Mouse (Mus musculus): ENCODE data around the gene Smyd1. TPM values are rescaled to one million over a fixed set of nuclear protein-coding genes. Genes with fewer than 3 reads are reported as not detected.
"Not testable (repeated sequence)": the region's sequence is repeated elsewhere in the genome, so short reads cannot be mapped to it uniquely, and the experiment has no call there.

Gene Smyd1
- polyA plus RNA-seq, 1 experiment = 2.5 TPM

DNA sequence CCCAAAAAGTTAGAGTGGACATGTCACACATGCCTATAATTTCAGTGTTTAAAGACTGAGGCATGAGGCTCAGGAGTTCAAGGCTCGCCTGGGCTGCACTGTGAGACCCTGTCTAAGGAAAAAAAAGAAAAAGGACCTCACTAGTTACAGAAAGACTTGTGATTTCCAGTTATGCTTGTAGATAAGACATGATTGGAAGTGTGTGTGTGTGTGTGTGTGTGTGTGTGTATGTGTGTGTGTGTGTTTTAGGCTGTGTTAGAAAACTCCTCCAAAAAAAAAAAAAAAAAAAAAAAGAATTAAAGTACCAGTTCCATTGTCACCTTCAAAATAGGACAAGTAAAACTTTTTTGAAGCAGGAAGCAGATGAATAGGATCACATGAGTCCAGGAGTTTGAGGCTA lies 47.4 kb downstream of the Smyd1 start:
- Histone ChIP-seq H3K4me1 (ENCODE audit: control insufficient read depth, insufficient read depth, insufficient read length, low read length) (peaks cover 11% of the 10 kb centered on the region; the same call in 1 of the 2 replicates), H3K4me3 (ENCODE audit: insufficient read depth, low read depth, low read length) (no peak overlapping the region), H3K27ac (replicated peaks; ENCODE audit: low read depth, low read length) (no peak overlapping the region)

DNA sequence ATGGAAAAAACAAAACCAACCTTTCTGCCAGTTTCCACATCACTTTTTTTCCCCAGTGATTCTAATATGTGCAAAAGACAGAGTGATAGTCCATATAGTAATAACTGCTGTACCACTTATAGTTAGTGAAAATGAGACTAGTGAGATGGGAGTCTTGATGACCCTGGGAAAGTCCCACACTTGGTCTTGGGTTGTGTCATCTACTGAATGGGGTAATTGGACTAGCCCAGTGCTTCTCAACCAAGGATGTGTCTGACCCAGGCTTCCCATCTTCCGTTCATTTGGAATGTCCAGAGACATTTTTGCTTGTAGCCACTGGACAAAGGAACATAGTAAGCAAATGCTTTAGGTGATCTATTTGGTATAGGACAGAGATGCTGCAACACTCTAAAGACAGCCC lies 48.3 kb downstream of the Smyd1 start:
- Histone ChIP-seq H3K27ac (replicated peaks; ENCODE audit: low read depth, low read length) (no peak overlapping the region), H3K4me1 (ENCODE audit: control insufficient read depth, insufficient read depth, insufficient read length, low read length) (peaks cover 11% of the 10 kb centered on the region; the same call in 1 of the 2 replicates), H3K4me3 (ENCODE audit: insufficient read depth, low read depth, low read length) (no peak overlapping the region)

DNA sequence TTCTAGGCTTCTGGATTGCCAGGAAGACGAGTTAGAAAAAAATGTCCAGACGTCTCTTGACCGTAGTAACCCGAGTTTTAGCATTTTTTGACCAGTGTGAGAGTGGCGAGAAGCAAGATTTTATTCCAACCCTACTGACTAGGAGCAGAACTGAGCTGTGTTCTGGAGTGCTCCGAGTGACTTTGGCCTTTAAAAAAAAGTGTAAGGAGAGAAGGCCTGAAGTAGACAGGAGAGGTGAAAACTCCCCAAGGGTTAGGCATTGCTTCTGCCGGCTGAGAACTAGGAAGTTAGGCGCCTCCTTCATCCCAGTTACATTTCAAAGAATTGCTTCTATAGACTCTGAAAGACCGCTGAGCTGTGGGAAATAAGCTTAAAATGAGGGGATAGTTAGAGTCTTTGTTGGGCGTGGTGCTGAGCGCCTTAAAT lies 49.7 kb downstream of the Smyd1 start:
- Histone ChIP-seq H3K27ac (replicated peaks; ENCODE audit: low read depth, low read length) (peak overlapping the region; percentile 96), H3K4me3 (ENCODE audit: insufficient read depth, low read depth, low read length) (peak overlapping the region; percentile 98), H3K4me1 (ENCODE audit: control insufficient read depth, insufficient read depth, insufficient read length, low read length) (peaks cover 11% of the 10 kb centered on the region; the same call in 1 of the 2 replicates)

DNA sequence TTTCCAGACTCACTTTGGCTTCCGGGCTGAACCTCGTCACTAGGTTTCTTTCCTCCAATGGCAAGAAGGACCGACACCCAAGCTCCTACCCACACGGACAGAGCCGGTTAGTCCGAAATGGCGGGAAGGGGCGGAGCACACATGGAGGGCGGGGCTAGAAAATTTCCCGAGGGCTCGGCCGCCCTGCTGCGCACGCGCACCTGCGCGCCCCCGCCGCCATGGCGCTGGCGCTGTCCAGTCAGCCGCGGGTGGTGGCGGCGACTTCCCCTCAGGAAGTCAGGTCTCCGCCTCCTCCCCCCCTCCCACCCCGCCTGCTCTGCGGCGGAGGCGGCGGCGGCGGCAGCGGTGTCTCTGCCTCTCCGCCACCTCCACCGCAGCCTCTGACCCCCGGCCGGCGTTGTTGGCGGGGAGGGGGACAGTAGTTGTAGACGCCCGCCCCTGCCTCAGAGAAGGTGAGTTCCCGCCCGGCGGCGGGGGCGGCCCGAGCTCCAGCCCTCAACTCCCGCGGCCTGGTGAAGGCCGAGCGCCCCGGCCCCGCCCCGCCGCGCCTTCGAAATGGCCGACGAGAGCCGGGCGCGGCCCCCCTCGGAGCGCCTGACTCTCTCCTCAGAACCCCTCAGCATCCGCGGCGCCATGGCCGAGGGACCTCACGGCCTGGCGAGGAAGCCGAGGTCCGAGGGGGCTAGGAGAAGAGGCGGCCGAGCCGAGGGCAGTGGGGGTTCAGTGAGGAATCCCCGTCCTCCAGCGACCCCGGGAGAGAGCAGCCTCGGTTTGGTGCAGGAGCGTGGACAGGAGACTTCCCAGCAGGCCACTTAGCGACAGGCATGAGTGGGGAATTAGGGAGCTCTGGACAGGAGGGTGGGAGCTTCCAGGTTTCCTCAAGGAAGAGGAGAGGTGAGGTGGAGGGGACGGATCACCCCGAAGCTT lies 50.4 kb downstream of the Smyd1 start, which contains the start of gene Krcc1:
TSS of gene Krcc1 (plus strand) at position 289 of the 927 bp plus-strand sequence.
- peaks cover 11% of the 10 kb centered on the region; the same call in 1 of the 2 replicates for H3K4me1 ChIP-seq (ENCODE audit: control insufficient read depth, insufficient read depth, insufficient read length, low read length)
- peak within 1 kb of the TSS; percentile 98 for H3K4me3 ChIP-seq (ENCODE audit: insufficient read depth, low read depth, low read length)
- H3K27ac ChIP-seq (replicated peaks; ENCODE audit: low read depth, low read length) = peak within 1 kb of the TSS; percentile 96

DNA sequence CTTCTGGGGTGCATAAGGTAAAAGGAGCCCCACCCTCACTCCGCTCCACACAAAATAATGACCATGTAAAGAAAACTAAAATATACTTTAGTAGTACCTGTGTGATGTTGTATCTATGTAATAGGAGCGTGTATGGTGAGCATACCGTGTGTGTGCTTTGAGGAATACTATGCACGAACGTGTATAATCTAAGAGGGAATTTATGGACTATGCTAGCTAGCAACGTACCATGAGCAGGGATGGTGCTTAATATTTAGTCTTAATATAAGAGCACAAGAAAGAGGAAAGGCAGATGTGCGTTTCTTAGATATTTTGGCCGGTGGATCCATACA lies 51.0 kb downstream of the Smyd1 start:
- H3K27ac ChIP-seq (replicated peaks; ENCODE audit: low read depth, low read length) = peak overlapping the region; percentile 74
- peak overlapping the region; percentile 62 for H3K4me3 ChIP-seq (ENCODE audit: insufficient read depth, low read depth, low read length)
- H3K4me1 ChIP-seq (ENCODE audit: control insufficient read depth, insufficient read depth, insufficient read length, low read length) = peaks cover 11% of the 10 kb centered on the region; the same call in 1 of the 2 replicates

DNA sequence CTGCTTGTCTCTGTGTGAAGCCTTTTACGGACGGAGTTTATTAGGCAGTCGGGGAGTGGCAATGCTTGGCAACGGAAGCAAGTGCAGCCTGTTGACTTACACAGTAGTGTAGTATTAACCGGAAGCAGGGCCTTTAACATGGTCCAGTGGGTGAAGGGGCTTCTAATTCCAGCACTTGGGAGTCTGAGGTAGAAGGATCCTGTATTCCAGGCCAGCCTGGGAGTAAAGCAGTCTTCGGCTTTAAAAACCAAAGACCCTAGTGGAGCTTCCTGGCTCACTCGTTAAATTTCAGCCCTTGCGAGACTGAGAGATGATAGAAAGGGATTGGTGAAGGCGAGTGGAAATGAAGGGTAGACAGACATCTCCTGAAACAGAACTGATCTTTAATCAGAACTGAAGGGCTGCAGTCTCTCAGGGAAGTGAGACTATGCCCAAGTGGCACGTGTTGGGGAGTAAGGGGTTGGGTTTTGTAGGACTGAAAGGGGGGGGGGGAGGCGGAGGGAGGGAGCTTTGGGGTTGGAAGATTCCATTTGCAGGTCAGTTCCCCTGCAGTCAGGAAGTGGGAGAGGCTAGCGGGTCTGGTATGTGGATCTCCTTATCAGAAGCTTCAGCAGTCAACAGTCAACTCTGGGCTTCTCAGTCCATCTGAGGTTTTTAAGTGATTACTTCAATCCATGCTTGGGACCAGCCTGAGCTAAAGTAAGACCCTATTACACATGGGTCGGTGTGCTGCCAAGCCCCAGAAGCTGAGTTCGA lies 51.6 kb downstream of the Smyd1 start:
- peak overlapping the region; percentile 62 for H3K4me3 ChIP-seq (ENCODE audit: insufficient read depth, low read depth, low read length)
- peaks cover 11% of the 10 kb centered on the region; the same call in 1 of the 2 replicates for H3K4me1 ChIP-seq (ENCODE audit: control insufficient read depth, insufficient read depth, insufficient read length, low read length)
- H3K27ac ChIP-seq (replicated peaks; ENCODE audit: low read depth, low read length) = peak overlapping the region; percentile 77

DNA sequence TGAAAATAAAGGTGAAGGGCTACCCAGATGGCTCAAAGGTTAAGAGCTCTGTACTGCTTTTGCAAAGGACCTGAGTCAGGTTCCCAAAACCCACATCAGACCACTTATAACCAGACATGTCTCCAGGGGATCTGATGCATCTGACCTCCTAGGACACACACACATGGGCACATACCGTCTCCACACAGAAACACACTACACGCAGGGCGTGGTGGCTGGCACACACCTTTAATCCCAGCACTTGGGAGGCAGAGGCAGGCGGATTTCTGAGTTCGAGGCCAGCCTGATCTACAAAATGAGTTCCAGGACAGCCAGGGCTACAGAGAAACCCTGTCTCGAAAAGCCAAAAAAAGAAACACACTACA lies 52.4 kb downstream of the Smyd1 start:
- not testable (repeated sequence) for H3K4me3 ChIP-seq (ENCODE audit: insufficient read depth, low read depth, low read length); H3K27ac ChIP-seq (replicated peaks; ENCODE audit: low read depth, low read length)
- peaks cover 11% of the 10 kb centered on the region; the same call in 1 of the 2 replicates for H3K4me1 ChIP-seq (ENCODE audit: control insufficient read depth, insufficient read depth, insufficient read length, low read length)

DNA sequence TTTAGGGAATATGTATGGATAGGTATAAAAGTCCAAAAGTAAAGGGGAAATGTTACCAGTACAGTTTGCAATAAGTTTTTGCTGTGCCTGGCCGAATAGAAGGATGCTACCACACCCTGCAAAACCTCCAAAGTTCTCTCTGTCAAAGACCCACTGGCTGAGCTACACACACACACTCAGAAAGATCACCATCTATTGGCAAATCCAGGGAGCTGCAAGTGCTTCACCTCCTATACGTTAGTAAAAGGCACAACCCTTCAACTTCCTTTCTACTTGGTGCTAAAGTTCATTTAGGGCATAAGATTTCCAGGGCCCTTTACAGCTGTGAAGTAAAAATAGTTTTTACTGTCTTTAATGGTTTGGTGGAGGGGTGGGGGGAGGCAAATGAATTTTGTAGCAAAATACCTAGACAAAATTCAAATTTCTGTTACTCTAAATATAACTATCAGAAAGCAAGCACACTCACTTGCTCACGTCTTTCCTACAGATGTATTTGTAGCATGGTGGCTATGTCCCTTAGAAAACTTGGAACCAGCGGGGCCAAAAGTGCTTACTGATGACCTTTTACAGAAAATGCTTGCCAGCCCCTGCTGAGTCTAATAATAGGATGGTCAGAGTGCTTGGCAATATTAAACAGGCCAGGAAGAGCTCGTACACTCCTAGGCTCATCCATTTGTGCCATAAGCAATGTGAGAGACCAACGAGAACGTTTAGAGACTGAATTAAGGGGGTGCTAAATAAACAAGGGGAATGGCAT lies 52.9 kb downstream of the Smyd1 start:
- Histone ChIP-seq H3K27ac (replicated peaks; ENCODE audit: low read depth, low read length) (no peak overlapping the region), H3K4me3 (ENCODE audit: insufficient read depth, low read depth, low read length) (no peak overlapping the region), H3K4me1 (ENCODE audit: control insufficient read depth, insufficient read depth, insufficient read length, low read length) (peaks cover 8% of the 10 kb centered on the region; the same call in 1 of the 2 replicates)

DNA sequence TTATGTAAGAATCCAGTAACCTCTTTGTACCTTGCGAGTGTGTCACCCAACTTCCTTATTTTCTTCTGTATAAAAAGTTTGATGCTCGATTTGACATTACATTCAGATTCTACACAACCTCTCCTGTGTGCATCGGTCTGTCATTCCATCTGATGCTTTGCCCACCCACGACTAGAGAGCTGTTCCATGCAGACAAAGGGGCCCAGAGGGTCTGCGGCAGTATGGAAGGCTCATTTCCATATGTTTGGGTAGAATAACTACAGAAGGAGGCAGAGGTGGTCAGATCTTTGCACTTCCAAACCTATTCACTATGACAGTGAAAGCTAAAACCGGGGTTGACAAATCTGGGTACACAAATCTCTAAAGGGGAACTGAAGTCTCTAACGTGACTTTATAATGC lies 54.4 kb downstream of the Smyd1 start:
- H3K4me3 ChIP-seq (ENCODE audit: insufficient read depth, low read depth, low read length); H3K27ac ChIP-seq (replicated peaks; ENCODE audit: low read depth, low read length); H3K4me1 ChIP-seq (ENCODE audit: control insufficient read depth, insufficient read depth, insufficient read length, low read length): not testable (repeated sequence)

DNA sequence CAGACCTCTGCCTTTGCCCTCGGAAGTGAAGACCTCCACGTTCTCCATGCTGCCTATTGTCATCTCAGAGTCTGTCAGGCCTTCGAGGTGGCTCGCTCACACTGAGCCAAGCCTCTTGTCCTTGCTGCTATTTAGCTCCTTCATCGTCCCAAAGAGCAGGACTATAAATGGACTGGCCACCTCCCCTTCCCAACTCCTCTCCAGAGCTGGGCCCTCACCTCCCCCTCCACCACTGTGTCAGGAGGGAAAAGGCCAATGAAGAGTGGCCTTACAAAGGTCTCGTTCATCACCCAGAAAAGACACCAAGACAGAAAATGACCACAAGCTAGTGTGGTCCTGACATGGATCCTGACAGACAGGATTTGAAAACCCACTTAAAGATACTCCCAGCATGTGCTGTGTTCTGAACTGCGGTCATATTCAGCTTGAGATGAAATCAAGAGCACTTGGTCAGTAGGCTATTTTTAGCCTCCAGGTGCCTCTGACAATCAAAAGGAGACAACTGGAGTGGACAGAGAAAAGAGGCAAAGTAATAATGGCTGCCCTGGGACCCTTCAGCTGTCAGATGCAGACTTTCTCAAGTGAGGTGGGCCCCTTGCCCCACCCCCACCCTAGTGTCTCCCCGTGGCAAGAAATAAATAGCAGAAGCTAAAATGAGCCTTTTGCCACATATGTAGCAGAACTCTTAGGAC lies 59.7 kb downstream of the Smyd1 start:
- Histone ChIP-seq H3K4me1 (ENCODE audit: control insufficient read depth, insufficient read depth, insufficient read length, low read length) (no peaks in the 10 kb centered on the region), H3K4me3 (ENCODE audit: insufficient read depth, low read depth, low read length) (no peak overlapping the region), H3K27ac (replicated peaks; ENCODE audit: low read depth, low read length) (no peak overlapping the region)

DNA sequence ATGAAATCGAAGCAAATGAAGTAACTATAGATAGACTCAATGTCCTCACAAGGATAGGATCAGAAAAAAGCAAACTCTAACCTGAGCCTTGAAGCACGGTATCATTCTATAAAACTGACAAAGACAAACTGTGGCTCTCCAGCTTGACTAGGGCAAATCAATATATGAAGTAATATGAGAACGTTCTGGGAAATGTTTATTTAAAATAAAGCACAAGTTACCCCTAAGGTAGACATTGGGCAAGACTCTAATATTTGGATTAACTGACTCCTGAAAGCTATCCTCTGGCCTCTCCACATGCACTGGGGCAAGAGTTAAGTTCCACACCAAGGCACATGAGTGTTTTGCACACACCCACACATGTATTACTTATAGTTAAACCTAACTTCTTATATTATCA lies 61.0 kb downstream of the Smyd1 start:
- no peak overlapping the region for H3K27ac ChIP-seq (replicated peaks; ENCODE audit: low read depth, low read length)
- H3K4me1 ChIP-seq (ENCODE audit: control insufficient read depth, insufficient read depth, insufficient read length, low read length) = no peaks in the 10 kb centered on the region
- H3K4me3 ChIP-seq (ENCODE audit: insufficient read depth, low read depth, low read length) = no peak overlapping the region

DNA sequence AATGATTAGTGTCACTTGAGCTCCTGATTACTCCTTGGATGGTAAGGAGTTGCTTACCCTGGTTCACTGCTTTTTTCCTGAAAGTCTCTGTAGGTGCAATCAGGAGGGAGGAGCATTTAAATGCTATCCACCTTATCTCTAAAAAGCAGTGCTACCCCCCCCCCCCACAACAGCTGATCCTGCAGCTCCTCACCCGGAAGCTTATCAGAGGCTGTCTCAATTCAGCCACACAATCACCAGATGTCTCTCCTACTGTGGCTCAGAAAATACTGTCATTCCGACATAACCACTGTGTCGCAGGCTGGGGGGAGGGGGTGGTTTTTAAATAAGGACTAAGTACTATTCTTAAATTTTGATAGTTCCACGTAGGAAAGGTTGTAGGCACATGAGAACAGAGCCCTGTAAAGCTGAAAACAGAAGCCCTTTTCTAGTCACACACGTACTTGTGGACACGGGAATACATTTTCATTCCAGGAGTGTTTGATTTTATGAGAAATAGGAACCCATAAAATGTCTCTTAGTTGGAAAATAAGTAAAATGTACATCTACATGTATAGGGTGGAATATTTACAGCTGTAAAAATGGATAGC lies 61.9 kb downstream of the Smyd1 start:
- H3K4me1 ChIP-seq (ENCODE audit: control insufficient read depth, insufficient read depth, insufficient read length, low read length) = no peaks in the 10 kb centered on the region
- H3K4me3 ChIP-seq (ENCODE audit: insufficient read depth, low read depth, low read length) = no peak overlapping the region
- H3K27ac ChIP-seq (replicated peaks; ENCODE audit: low read depth, low read length) = no peak overlapping the region

DNA sequence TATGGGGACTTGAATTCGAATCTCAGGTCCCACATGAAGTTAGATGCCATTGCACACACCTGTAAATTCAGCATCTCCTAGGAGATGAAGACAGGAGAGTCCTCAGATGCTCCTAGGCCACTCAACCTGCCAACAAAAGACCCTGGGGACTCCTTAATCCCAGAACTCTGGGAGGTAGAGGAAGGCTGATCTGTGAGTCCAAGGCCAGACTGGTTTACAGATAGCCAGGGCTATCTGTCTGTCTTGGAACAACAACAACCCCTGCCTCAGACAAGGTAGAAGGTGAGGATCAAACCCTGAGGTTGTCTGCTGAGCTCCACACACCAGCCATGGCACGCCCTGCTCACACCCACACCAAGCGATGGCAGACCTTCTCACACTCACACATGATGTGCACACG lies 62.9 kb downstream of the Smyd1 start:
- H3K27ac ChIP-seq (replicated peaks; ENCODE audit: low read depth, low read length) = no peak overlapping the region
- no peak overlapping the region for H3K4me3 ChIP-seq (ENCODE audit: insufficient read depth, low read depth, low read length)
- no peaks in the 10 kb centered on the region for H3K4me1 ChIP-seq (ENCODE audit: control insufficient read depth, insufficient read depth, insufficient read length, low read length)

DNA sequence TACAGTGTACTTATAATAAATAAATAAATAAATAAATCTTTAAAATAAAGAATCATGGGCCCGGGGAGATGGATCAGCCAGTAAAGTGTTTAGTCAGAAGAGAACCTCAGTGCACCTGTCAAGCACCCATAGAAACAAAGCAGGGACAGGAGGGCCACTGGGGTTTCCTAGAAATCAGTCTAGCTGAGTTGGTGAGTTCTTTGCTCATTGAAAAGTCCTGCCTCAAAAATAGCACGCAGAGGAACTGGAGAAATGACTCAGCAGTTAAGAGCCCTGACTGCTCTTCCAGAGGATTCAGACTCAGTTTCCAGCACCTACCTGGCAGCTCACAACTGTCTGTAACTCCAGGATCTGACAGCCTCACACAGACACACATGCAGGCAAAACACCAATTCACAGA lies 63.5 kb downstream of the Smyd1 start:
- Histone ChIP-seq H3K4me3 (ENCODE audit: insufficient read depth, low read depth, low read length) (no peak overlapping the region), H3K27ac (replicated peaks; ENCODE audit: low read depth, low read length) (no peak overlapping the region), H3K4me1 (ENCODE audit: control insufficient read depth, insufficient read depth, insufficient read length, low read length) (no peaks in the 10 kb centered on the region)
